Mouse (Mus musculus) E14TG2a.4 (cell line): ENCODE measurements around the gene Mettl23.

Source experiments
- H3K27me3 ChIP-seq: 2 replicates; pipeline ENCODE4 v1.6.1; 2014; ENCODE audit warnings: low read length, control low read depth; ENCODE audit not compliant: insufficient read depth
- H3K36me3 ChIP-seq: 2 replicates; pipeline ENCODE4 v1.6.1; 2014; ENCODE audit warnings: low read length, control low read depth; ENCODE audit not compliant: insufficient read depth
- H3K4me1 ChIP-seq: replicated peaks from 2 replicates; pipeline ENCODE4 v1.6.1; 2014; ENCODE audit warnings: low read depth, low read length, control low read depth
- H3K4me3 ChIP-seq: replicated peaks from 2 replicates; pipeline ENCODE4 v1.5.1; 2014; ENCODE audit warnings: mild to moderate bottlenecking, low read length
- H3K9me3 ChIP-seq: 2 replicates; pipeline ENCODE4 v1.6.1; 2014; ENCODE audit warnings: low read length, control low read depth
- CTCF ChIP-seq: conservative IDR thresholded peaks from 2 replicates; pipeline ENCODE4 v1.5.1; 2014; ENCODE audit warnings: low read length
- NANOG ChIP-seq: IDR thresholded peaks from 2 replicates; pipeline ENCODE4 v1.6.1; 2014; ENCODE audit warnings: borderline replicate concordance, low read length, mixed read lengths
- POU5F1 ChIP-seq: IDR thresholded peaks from 2 replicates; pipeline ENCODE4 v1.6.1; 2014; ENCODE audit warnings: low read length, borderline replicate concordance

The Mettl23 gene

DNA sequence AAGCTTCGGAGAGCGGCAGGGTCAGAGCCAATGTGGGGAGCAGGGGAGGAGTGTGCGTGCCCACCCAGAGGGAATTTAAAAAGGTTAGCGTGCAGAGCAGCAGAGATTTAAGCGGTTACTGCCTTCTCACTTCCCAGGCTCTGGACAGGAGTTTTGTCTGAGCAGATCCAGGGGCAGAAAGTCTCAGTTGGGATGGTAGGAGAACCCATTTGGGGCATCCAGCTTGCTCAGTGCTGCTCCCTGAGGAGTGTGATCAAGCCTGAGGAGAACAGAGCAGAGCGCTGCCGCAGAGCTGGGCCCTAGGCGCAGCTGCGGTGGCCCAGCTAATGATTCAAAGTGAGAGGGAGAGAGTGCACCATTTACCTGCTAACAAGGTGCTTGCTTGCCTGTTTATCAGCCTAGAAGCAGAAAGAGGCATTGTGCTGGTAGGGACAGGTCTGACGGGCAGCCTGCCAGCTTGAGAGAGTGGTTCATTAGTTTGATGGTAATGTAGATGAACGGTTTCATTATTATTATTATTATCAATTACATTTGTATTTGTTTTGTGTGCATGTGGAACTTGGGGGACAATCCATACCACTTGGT, 34.2 kb upstream of the Mettl23 start:
- TF ChIP-seq CTCF, result no peak
- TF ChIP-seq NANOG, result no peak
- TF ChIP-seq POU5F1, result no peak
- Histone ChIP-seq H3K4me3 (peak overlapping the region; percentile 23; the same call in 1 of the 2 replicates), H3K36me3 (no peaks in the 10 kb centered on the region), H3K4me1 (peaks cover 64% of the 10 kb centered on the region), H3K27me3 (peaks cover 16% of the 10 kb centered on the region), H3K9me3 (no peaks in the 10 kb centered on the region)

DNA sequence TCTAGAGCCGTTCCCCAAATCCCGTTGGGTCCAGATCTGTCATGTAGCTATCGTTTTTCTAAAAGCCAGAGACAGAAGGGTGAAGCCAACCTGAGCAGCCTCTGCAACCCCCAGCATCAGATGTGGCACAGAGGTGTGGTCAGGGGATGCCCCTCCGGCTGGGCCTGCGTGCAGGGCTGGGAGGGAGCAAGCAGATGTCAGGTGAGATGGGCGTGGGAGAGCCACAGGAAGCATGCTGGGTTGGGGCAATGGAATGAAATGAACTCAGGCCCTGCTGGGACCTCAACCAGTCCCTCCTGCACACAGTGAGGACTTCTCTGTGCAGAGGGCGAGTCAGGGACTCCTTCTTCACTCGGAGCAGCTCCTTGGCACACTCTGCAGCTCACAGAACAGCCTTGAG, 33.6 kb upstream of the Mettl23 start:
- no peaks in the 10 kb centered on the region for H3K9me3 ChIP-seq
- H3K4me1 ChIP-seq, result peaks cover 67% of the 10 kb centered on the region
- H3K27me3 ChIP-seq, result peaks cover 16% of the 10 kb centered on the region
- no peak for TF ChIP-seq NANOG
- no peak for TF ChIP-seq CTCF
- no peak for TF ChIP-seq POU5F1
- no peaks in the 10 kb centered on the region for H3K36me3 ChIP-seq
- H3K4me3 ChIP-seq, result no peak overlapping the region

DNA sequence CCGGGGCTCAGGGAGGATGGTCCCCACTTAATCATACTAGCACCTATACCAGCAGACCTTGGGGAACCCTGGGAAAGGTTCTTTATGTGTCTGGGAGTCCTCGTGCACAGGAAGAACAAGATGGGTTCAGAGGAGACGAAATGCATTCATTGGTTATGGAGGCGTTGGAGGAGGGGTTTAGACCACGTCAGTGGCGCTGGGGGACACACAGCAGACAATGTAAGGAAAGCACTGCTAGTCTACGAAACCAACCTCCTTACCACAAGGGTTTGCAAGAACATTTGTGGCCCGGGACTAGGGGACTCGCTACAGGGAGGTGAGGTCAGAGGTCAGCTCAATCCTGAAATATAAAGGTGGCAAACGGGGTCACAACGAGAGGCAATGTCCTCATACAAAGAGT, 32.5 kb upstream of the Mettl23 start:
- Histone ChIP-seq H3K36me3 (no peaks in the 10 kb centered on the region), H3K4me1 (peaks cover 69% of the 10 kb centered on the region), H3K4me3 (peak overlapping the region; percentile 74), H3K27me3 (peaks cover 16% of the 10 kb centered on the region), H3K9me3 (no peaks in the 10 kb centered on the region)
- no peak for TF ChIP-seq CTCF
- no peak for TF ChIP-seq NANOG
- TF ChIP-seq POU5F1, result no peak

DNA sequence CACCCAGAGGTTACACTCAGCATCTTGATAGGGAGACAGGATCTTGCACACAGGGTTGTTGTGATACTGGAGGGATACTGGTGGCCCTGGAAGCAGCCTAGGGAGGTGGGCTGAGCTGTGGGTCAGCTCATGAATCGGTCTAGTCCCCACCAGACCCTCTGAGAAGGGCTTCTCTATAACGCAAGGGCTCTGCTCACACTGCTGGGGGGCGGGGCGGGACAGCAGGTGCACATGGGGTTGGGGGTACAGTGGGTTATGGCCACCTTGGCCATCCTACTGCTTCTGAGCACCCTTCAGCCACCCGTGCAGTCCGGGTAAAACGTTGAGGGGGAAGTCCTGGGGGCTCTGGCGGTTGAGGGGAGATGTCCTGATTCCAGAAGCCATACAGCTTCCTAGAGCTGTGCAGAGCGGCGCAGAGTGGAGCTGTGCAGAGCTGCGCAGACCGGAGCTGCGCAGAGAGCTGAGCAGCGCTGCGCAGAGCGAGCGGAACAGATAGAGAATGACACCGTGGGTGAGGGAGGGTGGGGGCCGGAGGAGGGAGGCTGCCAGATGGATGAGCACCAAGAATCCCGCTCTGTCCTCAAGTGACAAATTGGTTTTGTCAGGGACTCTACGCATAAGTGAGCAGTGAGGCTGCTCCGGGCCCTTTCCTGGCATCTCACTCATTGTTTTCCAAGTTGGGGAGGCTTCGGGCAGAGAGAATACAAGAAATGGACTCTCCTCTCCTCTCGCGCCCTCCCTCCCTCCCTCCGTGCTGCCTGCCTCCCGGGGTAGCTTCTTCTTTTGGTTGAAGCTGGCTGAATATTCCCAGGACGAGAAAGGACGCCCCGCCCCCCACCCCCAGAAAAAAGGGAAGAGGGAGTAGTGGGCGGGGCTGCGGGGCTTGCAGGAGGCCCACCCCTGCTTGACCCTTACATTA, 31.8 kb upstream of the Mettl23 start:
- TF ChIP-seq CTCF (no peak), NANOG (no peak), POU5F1 (no peak)
- H3K36me3 ChIP-seq, result no peaks in the 10 kb centered on the region
- H3K27me3 ChIP-seq, result peaks cover 19% of the 10 kb centered on the region
- no peaks in the 10 kb centered on the region for H3K9me3 ChIP-seq
- H3K4me1 ChIP-seq, result peaks cover 73% of the 10 kb centered on the region
- peak overlapping the region; percentile 74 for H3K4me3 ChIP-seq

DNA sequence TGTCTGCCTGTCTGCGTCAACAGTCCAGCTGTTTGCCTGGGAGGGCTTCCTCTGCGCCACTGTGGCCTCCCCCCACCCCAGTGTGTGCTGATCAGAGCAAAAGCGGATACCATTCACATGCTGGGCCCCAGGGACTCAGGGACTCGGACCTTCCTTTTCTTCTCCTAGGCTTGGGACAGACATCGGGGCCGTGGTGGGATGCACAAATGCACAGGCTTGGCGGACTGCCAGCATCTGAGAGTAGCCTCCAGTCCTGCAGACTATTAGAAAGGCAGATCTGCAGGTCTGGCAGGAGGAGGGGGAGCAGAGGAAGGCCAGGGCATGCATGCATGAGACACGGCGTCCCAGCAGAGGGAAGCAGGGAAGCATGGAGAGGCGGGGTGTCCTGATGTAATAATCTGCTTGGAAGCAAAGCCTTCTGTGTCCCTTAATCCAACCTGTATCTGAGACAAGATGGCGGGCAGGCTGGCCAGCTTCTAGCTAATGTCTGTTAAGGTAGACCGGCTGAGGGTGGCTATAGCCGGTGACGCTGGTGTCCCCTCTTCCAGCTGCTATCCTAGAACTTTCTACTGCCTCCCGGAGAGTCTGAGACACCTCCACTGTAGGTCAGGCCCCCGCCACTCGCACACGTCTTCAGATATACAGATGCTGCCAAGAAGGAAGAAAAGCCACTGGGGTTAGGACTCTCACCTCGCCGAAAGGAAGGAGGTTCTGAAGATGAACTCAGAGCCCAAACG, 30.1 kb upstream of the Mettl23 start:
- Histone ChIP-seq H3K4me1 (peaks cover 77% of the 10 kb centered on the region), H3K9me3 (no peaks in the 10 kb centered on the region), H3K36me3 (no peaks in the 10 kb centered on the region), H3K4me3 (peak overlapping the region; percentile 57), H3K27me3 (peaks cover 19% of the 10 kb centered on the region)
- no peak for TF ChIP-seq NANOG

DNA sequence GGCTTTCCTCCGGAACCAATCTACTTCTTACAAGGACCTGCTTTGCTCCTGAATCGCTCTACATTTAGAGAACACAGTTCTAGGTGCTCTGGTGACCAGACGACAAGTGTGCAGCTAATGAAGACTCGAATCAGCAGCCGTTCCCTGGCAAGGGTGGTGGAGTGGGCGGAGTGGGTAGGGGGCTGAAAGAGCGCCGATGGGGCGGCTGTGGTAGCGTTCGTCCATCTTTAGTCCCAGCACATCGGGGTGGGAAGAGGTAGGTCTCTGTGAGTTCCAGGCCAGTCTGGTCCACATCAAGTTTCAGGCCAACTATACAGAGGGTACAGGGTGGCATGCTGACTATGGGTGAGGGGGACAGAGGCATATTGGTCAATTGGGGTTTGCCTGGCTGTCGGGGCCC, 29.5 kb upstream of the Mettl23 start:
- H3K4me1 ChIP-seq, result peaks cover 74% of the 10 kb centered on the region
- H3K9me3 ChIP-seq, result no peaks in the 10 kb centered on the region
- H3K36me3 ChIP-seq, result no peaks in the 10 kb centered on the region
- peaks cover 19% of the 10 kb centered on the region for H3K27me3 ChIP-seq
- TF ChIP-seq POU5F1 (no peak), NANOG (no peak), CTCF (no peak)
- H3K4me3 ChIP-seq, result peak overlapping the region; percentile 57

DNA sequence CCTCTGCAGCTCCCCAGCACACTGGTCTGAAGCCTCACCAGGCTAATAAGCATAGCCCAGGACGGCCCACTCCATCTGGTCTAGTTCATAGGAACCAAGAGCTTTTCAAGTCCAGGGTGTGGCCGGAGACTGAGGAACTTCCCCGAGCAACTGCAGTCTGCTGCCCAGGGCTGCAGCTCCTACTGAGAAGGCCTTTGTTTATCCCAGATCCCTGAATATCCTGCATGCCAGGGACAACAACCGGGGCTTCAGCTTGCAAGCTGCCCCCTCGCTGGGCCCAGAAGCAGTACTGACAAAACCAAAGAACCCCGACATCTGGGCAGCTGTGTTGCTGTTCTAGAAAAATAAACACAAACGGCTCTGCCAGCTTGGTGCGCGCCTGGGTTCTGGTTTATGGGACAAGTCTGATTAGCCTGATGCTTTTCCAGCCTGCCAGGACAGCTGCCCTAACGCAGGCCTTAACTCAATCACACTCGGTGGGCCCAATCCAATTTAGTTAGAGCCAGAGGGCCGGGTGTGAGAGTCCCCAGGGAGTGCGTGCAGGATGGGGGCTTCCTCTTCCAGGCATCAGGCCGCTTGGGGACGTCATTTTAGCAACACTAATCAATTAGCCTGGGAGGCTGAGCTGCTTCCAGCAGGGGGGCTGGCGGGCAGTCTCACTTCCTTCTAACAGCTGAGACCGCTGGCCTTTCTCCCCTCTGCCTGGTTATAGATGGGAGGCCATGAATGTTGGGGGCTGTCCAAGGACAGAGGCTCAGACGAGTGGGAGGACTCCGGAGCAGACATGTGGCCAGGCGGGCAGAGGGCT, 28.8 kb upstream of the Mettl23 start:
- Histone ChIP-seq H3K36me3 (no peaks in the 10 kb centered on the region), H3K4me3 (peak overlapping the region; percentile 57), H3K4me1 (peaks cover 73% of the 10 kb centered on the region), H3K27me3 (peaks cover 19% of the 10 kb centered on the region), H3K9me3 (no peaks in the 10 kb centered on the region)
- no peak for TF ChIP-seq POU5F1
- TF ChIP-seq NANOG, result no peak
- TF ChIP-seq CTCF, result no peak
